Mouse (Mus musculus): ENCODE measurements at regions not wholly inside any gene's neighbourhood (a gene's known extent, or its start where the extent isn't known, plus 50 kb on each side); places are given as distances from the start of the nearest gene placed in this dataset.
"Not testable (repeated sequence)": the region's sequence is repeated elsewhere in the genome, so short reads cannot be mapped to it uniquely, and the experiment has no call there.

DNA sequence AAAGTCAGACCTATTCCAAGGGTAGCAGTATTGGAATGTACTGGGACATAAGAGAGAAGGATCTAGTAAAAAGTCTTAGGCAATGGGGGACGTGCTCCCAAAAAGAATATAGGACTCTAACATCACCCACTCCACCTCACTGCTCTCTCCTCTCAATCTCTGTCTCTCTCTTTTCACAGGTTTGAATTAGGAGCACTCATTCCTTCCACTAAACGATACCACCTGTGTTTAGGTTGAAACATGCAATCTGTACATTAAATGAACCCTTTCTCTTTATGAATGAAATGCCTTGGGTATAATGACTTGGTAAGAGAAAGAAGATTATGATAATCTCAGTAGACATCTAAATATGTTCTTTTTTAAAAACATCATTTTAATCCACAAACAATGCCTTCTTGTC is 129.4 kb downstream of the Zpld1 start:
- DNase-seq: no peak

- DNase-seq: no peak
Measured at GRCm38 (mm10) chr16:55166181-55166848, 131.5 kb downstream of the Zpld1 start.

DNA sequence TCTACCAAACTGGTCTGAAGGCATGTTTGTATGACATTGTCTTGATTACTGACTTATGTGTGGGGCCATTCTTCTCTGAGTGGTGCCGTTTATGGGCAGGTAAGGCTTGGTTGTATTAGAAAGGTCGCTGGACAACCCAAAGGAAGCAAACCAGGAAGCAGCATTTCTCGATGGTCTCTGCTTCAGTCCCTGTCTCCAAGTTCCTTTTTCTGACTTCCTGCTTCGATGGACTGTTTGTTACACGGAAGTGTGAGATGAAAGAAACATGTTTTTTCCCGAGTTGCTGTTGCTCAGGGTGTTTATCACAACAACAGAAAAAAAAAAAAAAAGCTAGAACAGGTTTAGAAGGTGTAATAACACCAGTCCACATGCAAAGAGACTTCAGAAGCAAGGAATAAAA is 134.9 kb downstream of the Zpld1 start:
- no peak for DNase-seq

- DNase-seq: peak; percentile 28
Measured at GRCm38 (mm10) chr16:55151726-55152125, 146.1 kb downstream of the Zpld1 start.

GRCm38 (mm10) chr16:55142431-55143173 is 155.2 kb downstream of the Zpld1 start:
- no peak for DNase-seq

DNA sequence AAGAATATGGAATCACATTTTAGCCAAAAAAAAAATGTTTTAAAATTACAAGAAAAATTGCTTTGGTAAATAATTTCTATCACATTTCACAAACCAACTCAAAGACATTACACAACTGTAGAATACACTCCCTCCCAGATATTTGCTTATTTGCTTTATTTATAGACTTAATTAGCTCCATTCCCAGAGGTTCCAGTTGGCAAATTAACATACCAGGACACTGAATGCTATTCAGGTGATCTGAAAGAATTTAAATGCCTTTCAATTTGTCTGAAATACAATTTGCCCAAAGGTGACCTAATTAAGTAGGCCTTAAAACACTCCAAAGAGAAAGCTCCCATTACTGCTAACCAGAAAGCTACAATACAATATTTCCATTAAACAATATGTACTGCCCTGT is 162.8 kb downstream of the Zpld1 start:
- no peak for DNase-seq

- DNase-seq: no peak
Measured at GRCm38 (mm10) chr16:55097651-55098050, 200.1 kb downstream of the Zpld1 start.

- DNase-seq: no peak
Measured at GRCm38 (mm10) chr16:55087461-55087860, 210.3 kb downstream of the Zpld1 start.

GRCm38 (mm10) chr16:55076172-55076571 is 221.6 kb downstream of the Zpld1 start:
- no peak for DNase-seq

GRCm38 (mm10) chr16:55039777-55040176 is 258.0 kb downstream of the Zpld1 start:
- peak; percentile 41 for DNase-seq

DNA sequence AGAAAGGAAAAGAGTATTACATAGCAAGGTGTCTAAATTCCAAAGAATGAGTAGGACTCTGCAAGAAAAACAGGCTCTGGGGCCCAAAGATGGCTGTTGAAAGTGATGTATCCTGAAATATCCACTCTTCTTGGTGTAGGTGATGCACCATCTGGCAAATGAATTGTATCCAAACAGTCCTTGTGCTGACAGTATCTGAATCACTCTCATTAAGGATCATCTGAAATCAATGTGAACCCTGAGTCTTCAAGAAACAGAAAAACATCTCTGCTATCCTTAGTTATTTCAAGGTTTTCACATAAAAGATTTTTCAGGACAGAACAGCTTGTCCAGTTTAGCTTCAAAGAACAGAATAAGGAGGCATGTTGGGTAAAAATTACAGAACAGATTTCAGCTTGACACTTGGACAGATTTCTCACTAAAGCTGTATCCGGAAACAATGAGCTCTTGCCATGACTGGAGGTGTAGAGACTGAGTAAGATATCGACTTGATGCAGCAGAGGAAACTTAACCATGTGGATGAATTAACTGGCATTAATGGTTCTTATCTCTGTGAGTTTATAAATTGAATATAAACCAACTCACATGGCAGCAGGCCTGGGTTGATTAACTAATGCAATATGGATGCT is 296.0 kb downstream of the Zpld1 start:
- peak; percentile 74 for DNase-seq

- DNase-seq: no peak
Measured at GRCm38 (mm10) chr16:54991595-54992240, 306.1 kb downstream of the Zpld1 start.

GRCm38 (mm10) chr16:54983759-54984218 is 314.0 kb downstream of the Zpld1 start:
- peak; percentile 70 for DNase-seq

- DNase-seq: peak; percentile 61
Measured at GRCm38 (mm10) chr16:54970356-54970755, 327.4 kb downstream of the Zpld1 start.

- DNase-seq: peak; percentile 16
Measured at GRCm38 (mm10) chr16:54943808-54944315, 353.9 kb downstream of the Zpld1 start.

DNA sequence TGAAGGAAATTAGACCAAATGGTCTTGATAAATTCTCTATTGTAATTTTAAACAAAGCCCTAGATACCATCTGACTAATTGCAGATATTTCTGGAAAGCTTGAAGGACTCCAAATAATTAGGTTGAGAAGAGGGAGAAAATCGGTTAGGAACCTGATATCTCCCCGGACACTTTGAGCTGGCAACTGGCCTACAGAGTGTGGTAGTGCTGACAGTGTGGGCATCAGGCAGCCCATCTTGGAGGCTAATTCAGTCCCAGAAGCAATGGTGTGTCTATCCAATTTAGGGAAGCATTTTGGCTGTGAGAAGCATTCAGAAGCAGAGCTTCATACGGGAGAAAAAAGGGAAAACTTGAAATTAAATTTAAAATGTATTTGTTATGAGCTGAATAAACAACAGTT is 369.5 kb downstream of the Zpld1 start:
- DNase-seq: peak; percentile 23

DNA sequence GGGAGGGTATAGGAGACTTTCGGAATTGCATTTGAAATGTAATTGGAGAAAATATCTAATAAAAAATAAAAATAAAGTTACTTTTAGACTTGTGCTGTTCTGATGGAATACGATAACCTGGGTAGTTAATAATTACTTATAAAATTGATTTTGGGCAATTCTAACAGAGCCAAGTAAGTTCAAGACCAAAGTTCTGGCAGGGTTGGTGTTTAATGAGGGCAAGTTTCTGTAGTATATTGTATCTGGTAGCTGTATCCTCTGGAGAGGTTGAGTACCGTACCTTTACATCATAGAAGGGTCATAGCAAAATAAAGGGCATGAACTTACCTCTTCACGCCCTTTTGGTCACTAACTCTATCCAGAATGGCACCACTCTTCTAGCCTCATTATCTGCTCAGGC is 394.9 kb downstream of the Zpld1 start:
- DNase-seq: no peak

- no peak for DNase-seq
Measured at GRCm38 (mm10) chr16:54901461-54901860, 396.3 kb downstream of the Zpld1 start.

DNA sequence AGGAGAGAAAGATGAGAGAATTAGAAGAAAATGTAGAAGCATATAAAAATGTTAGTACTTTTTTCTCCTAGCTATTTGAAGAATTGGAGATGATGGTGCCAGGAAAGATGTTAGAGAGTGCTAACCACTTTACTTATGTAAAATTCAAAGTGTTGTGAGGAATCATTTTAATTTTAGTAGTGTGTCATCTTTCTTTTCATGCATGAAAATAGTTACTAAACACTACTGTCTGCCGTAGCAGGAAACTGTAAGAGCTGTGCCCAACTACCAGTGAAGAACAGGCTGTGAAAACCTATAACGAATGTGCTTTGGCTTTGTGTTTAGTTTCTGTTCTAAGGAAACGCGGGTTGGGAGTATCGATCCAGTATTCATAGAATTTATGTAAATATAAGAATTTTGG is 403.1 kb downstream of the Zpld1 start:
- no peak for DNase-seq

GRCm38 (mm10) chr16:54857369-54857768 is 440.4 kb downstream of the Zpld1 start:
- no peak for DNase-seq

GRCm38 (mm10) chr16:54842996-54843395 is 454.8 kb downstream of the Zpld1 start:
- not testable (repeated sequence) for DNase-seq

Measured in right cerebral cortex, adult 18-20 months (tissue).